Mouse (Mus musculus) heart, embryonic 12.5 days (tissue): Measurements from ENCODE around the gene Hmces. TPM values are rescaled to one million over a fixed set of nuclear protein-coding genes. Genes with fewer than 3 reads are reported as not detected.
"Not testable (repeated sequence)": the region's sequence is repeated elsewhere in the genome, so short reads cannot be mapped to it uniquely, and the experiment has no call there.

Experiments used
- ATAC-seq: fragments of 200-750 bp; cut with Nextera tagmentation; 2 replicates; pipeline ENCODE4 v1.8.0; 2017; ENCODE audit warnings: moderate TSS enrichment, moderate library complexity; ENCODE audit not compliant: insufficient number of reproducible peaks, low FRiP score
- H3K27ac ChIP-seq: fragments of 300-500 bp; sonication (generic); 2 replicates; pipeline ENCODE4 v1.5.1; 2016; ENCODE audit warnings: mild to moderate bottlenecking, moderate library complexity; ENCODE audit not compliant: poor library complexity, severe bottlenecking
- H3K27me3 ChIP-seq: fragments of 300-500 bp; sonication (generic); replicated peaks from 2 replicates; pipeline ENCODE4 v1.6.1; 2016; ENCODE audit warnings: mild to moderate bottlenecking, moderate library complexity
- H3K36me3 ChIP-seq: fragments of 300-500 bp; sonication (generic); 2 replicates; pipeline ENCODE4 v1.6.1; 2016; ENCODE audit warnings: mild to moderate bottlenecking, moderate library complexity
- H3K4me1 ChIP-seq: fragments of 300-500 bp; sonication (generic); replicated peaks from 2 replicates; pipeline ENCODE4 v1.6.1; 2016; ENCODE audit warnings: mild to moderate bottlenecking
- H3K4me2 ChIP-seq: fragments of 300-500 bp; sonication (generic); 2 replicates; pipeline ENCODE4 v1.6.1; 2016; ENCODE audit warnings: mild to moderate bottlenecking, moderate library complexity
- H3K4me3 ChIP-seq: fragments of 300-500 bp; sonication (generic); 2 replicates; pipeline ENCODE4 v1.5.1; 2016; ENCODE audit warnings: mild to moderate bottlenecking
- H3K9ac ChIP-seq: fragments of 300-500 bp; sonication (generic); 2 replicates; pipeline ENCODE4 v1.6.1; 2016; ENCODE audit warnings: mild to moderate bottlenecking, moderate library complexity
- H3K9me3 ChIP-seq: fragments of 300-500 bp; sonication (generic); replicated peaks from 2 replicates; pipeline ENCODE4 v1.6.1; 2016; ENCODE audit warnings: mild to moderate bottlenecking, moderate library complexity
- WGBS: fragments of 180-500 bp; shearing (Covaris S2); methylation state at CpG from one replicate; pipeline ENCODE4 v1.1.7; 2016; 5-methylcytosine and 5-hydroxymethylcytosine counted together
- polyA plus RNA-seq: library from polyadenylated mRNA; unstranded; fragments of >200 nt; fragmentation: Nextera tagmentation; extraction: Ambion mirVana; gene quantifications from 2 replicates; pipeline ENCODE4 v1.2.1, GENCODE M21; 2016

Hmces gene
- polyA plus RNA-seq, 1 experiment from 2014 or later = 25.4 TPM

DNA sequence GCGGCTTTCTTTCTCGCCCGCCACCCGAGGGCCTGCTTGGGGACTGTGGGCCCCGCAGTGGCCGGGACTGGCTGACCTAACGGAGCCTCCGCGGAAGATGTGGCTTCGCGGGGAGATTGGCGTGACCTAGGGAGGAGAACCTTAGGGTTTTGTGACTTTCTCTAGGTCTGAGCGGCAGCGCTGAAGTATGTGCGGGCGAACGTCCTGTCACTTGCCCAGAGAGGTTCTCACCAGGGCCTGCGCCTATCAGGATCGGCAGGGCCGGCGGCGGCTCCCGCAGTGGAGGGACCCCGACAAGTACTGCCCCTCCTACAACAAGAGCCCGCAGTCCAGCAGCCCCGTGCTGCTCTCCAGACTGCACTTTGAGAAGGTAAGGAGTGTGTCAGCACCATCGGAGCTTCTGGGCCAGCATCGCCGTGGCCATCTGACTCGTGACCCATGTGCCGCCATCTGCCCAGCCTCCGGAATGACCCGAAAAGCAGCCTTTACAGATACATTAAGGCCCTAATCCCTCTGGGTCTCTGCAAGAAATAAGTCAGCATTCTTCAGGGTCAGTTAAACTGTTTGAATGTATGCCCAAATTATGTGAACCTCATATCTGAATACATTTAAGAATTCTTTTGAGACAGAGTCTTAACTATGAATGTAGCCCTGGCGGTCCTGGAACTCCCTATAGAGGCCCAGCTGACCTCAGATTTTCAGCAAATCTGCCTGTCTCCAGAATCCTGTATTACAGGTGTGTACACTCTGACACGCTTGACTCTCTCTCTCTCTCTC lies 779 bp downstream of the Hmces start:
- peak overlapping the region; percentile 94 for H3K4me2 ChIP-seq
- no peaks in the 10 kb centered on the region for H3K9me3 ChIP-seq
- 4% methylated on average over 35 of the region's 35 CpGs for WGBS
- peak overlapping the region; percentile 83 for H3K9ac ChIP-seq
- H3K27me3 ChIP-seq = no peaks in the 10 kb centered on the region
- H3K4me1 ChIP-seq = peaks cover 18% of the 10 kb centered on the region
- H3K27ac ChIP-seq = peak overlapping the region; percentile 82
- H3K4me3 ChIP-seq = peak overlapping the region; percentile 72
- peaks cover 69% of the 10 kb centered on the region for H3K36me3 ChIP-seq
- ATAC-seq = peak; percentile 75

DNA sequence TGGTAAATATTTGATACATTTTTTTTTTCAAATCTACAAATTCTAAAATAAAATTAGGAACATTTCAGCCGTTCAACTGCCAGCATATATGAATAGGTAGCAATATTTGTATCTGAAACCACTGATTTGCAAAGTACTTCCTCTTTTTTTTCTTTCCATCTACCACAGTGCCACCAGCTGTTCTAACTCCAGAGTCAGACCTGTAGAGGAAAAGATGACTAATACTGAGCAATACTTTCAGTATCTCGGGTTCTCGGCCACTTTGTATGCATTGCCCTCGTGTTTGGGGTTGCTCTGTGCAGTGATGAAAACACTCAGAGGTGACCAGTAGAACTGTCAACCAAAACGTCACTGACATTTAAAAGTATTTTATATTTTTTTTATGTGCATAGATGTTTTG lies 2.2 kb downstream of the Hmces start:
- no peak overlapping the region for H3K4me3 ChIP-seq
- H3K9ac ChIP-seq = no peak overlapping the region
- WGBS = 59% methylated on average over 5 of the region's 5 CpGs
- peaks cover 62% of the 10 kb centered on the region for H3K36me3 ChIP-seq
- peaks cover 18% of the 10 kb centered on the region for H3K4me1 ChIP-seq
- no peaks in the 10 kb centered on the region for H3K27me3 ChIP-seq
- ATAC-seq = no peak
- no peaks in the 10 kb centered on the region for H3K9me3 ChIP-seq
- H3K27ac ChIP-seq = no peak overlapping the region
- H3K4me2 ChIP-seq = no peak overlapping the region

DNA sequence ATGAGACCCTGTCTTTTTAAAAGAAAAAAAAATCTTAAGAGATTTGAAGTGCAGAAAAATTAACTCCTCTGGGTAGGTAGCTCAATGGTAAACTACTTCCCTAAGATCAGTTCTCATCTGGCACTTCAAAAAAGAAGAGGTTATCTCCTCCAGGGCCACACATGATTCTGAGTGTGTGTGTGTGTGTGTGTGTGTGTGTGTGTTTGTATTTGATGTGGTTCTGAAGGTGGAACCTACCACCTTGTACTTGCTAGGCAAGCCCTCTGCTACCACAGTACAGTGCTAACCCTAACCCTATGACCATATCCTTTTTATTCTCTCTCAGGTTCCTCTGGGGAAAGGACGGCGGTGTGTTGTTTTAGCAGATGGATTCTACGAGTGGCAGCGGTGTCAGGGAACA lies 7.5 kb downstream of the Hmces start:
- H3K36me3 ChIP-seq = peaks cover 68% of the 10 kb centered on the region
- no peaks in the 10 kb centered on the region for H3K4me1 ChIP-seq
- WGBS = 92% methylated on average over 4 of the region's 4 CpGs
- H3K27me3 ChIP-seq = no peaks in the 10 kb centered on the region
- no peaks in the 10 kb centered on the region for H3K9me3 ChIP-seq
- H3K27ac ChIP-seq = no peak overlapping the region
- no peak for ATAC-seq
- no peak overlapping the region for H3K9ac ChIP-seq
- no peak overlapping the region for H3K4me2 ChIP-seq
- no peak overlapping the region for H3K4me3 ChIP-seq

DNA sequence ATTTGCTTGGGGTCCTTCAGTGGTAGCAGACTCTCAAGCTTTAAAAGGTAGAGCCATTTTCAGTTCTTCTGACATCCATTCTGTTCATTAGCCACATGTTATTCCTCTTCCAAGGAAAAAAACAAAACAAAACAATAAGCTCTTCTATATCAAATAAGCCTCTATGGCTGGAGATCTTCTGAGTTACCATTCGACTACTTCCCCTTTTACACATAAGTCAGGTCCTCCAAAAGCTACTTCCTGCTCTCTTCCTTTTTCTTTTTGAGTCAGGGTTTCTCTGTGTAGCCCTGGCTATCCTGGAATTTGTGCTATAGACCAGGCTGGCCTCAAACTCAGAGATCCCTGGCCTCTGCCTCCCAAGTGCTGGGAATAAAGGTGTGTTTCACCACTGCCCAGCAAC lies 9.9 kb downstream of the Hmces start:
- Histone ChIP-seq H3K4me1 (no peaks in the 10 kb centered on the region), H3K27me3 (no peaks in the 10 kb centered on the region), H3K27ac (no peak overlapping the region), H3K36me3 (peaks cover 59% of the 10 kb centered on the region), H3K4me3 (no peak overlapping the region), H3K9me3 (no peaks in the 10 kb centered on the region), H3K4me2 (no peak overlapping the region), H3K9ac (no peak overlapping the region)
- 70% methylated on average over 1 of the region's 1 CpGs for WGBS
- ATAC-seq = no peak

DNA sequence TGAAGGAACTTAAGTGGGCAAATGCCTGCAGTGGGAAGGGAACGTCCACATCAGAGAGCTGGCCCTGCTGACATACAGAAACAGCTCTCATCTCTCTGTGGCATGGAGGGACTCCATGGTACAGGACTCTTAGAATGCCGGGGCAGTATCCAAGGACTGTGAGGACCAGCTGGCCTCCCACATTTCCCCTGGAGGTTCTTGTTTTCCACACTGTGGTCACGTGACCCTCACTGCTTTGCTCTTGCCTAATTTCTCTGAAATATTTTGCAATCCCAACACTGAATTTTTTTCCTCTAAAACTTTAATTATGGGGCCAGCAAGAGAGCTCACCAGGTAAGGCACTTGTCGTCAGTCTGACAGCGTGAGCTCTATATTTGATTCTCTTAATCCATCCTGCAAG lies 21.3 kb downstream of the Hmces start:
- H3K27me3 ChIP-seq = no peaks in the 10 kb centered on the region
- H3K9me3 ChIP-seq = peaks cover 9% of the 10 kb centered on the region
- 85% methylated on average over 5 of the region's 5 CpGs for WGBS
- no peak for ATAC-seq
- H3K4me2 ChIP-seq = no peak overlapping the region
- H3K27ac ChIP-seq = no peak overlapping the region
- H3K4me1 ChIP-seq = peaks cover 8% of the 10 kb centered on the region; the same call in 1 of the 2 replicates
- peaks cover 60% of the 10 kb centered on the region for H3K36me3 ChIP-seq
- H3K4me3 ChIP-seq = no peak overlapping the region
- no peak overlapping the region for H3K9ac ChIP-seq

DNA sequence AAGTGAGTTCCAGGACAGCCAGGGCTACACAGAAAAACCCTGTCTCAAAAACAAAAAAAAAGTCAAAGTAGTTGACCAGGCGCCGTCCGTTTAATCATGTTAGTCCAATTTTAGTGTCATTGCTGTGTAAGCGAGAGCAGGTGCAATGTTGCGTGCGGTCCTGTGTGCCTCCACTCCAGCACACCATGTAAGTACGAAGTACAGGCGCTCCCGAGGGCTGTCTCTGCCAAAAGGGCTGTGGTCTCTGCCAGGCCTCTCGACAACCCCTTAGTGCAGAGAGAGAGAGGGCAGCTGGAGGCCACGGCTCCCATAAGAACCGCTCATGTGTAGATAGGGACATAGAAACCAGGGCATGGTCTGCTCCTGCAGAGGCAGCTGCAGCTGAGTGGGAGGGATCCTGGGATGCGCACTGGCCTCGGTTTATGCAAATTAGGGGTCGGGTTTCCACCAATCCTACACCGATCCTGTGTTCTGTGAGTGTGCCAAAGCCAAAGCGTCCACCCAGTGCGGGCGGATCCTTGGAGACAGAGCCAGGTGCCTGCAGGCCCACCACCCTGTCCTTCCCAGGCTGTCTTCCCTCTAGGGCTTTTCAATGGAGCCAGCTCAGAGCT lies 23.5 kb downstream of the Hmces start:
- Histone ChIP-seq H3K27ac (peak overlapping the region; percentile 26; the same call in 1 of the 2 replicates), H3K4me2 (peak overlapping the region; percentile 31; the same call in 1 of the 2 replicates), H3K9ac (peak overlapping the region; percentile 56; the same call in 1 of the 2 replicates), H3K9me3 (no peaks in the 10 kb centered on the region), H3K4me1 (peaks cover 8% of the 10 kb centered on the region; the same call in 1 of the 2 replicates), H3K27me3 (no peaks in the 10 kb centered on the region), H3K4me3 (no peak overlapping the region), H3K36me3 (peaks cover 40% of the 10 kb centered on the region)
- WGBS = 37% methylated on average over 19 of the region's 19 CpGs
- ATAC-seq = peak; percentile 85

DNA sequence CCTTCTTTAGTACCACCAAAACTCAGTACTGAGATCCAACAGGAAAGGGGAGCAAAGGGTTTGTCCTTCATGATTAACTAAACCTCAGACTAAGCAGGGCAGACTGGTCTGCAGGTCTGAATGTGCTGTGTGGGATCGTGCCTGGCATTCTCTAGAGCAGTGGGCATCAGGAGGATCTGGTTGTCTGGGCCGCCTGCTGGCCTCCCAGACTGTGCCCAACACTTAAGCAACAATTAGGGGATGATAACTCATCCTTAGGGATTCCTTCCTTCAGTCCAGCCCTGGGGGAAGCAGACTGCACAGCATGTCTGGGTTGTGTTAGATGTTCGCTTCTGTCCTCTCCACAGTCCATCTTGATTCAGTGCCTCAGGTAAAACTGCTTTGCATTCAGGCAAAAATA lies 25.2 kb downstream of the Hmces start:
- H3K27me3 ChIP-seq = no peaks in the 10 kb centered on the region
- H3K4me2 ChIP-seq = no peak overlapping the region
- H3K9me3 ChIP-seq = no peaks in the 10 kb centered on the region
- peaks cover 28% of the 10 kb centered on the region for H3K36me3 ChIP-seq
- no peak overlapping the region for H3K4me3 ChIP-seq
- H3K9ac ChIP-seq = no peak overlapping the region
- H3K27ac ChIP-seq = no peak overlapping the region
- no peak for ATAC-seq
- H3K4me1 ChIP-seq = peaks cover 8% of the 10 kb centered on the region; the same call in 1 of the 2 replicates
- WGBS = 82% methylated on average over 3 of the region's 3 CpGs

DNA sequence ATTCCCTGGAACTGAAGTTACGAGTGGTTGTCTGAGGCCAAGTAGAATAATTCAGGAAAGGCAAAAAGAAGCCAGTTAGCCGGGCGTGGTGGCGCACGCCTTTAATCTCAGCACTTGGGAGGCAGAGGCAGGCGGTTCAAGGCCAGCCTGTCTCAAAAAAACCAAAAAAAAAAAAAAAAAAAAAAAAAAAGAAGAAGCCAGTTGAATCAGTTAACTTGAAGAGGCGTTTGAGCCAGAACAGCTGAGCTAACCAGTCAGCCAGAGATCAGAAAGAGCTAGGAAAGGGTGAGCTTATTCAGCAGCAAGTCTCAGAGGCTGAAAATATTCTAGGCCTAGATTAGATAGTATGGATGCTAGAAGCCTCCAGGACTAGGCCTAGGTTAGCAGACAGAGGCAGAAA lies 28.4 kb downstream of the Hmces start:
- peaks cover 5% of the 10 kb centered on the region; the same call in 1 of the 2 replicates for H3K9me3 ChIP-seq
- H3K4me1 ChIP-seq = peaks cover 5% of the 10 kb centered on the region; the same call in 1 of the 2 replicates
- no peak overlapping the region for H3K4me2 ChIP-seq
- 0 out of 2 replicates have a peak, but pooled peaks cover 3% of the 10 kb centered on the region for H3K36me3 ChIP-seq
- ATAC-seq = no peak
- H3K9ac ChIP-seq = no peak overlapping the region
- 79% methylated on average over 7 of the region's 7 CpGs for WGBS
- no peak overlapping the region for H3K27ac ChIP-seq
- no peak overlapping the region for H3K4me3 ChIP-seq
- H3K27me3 ChIP-seq = no peaks in the 10 kb centered on the region

DNA sequence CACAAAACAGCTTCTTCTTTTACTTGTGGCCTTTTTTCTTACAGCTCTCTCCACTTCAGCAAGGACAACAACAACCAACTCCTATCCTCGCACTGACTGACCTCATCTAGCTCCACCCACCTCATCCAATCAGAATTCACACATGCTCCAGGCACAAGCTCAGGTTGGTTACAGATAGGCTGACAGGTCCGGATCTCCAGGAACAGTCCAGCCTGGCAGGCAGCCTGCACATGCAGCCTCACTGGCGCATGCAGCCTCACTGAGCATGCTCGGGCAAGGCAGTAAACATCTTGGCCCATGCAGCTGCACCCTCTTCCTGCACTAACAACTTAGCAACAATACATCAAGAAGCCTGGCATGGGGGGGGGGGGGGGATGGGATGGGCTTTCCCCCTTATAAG lies 48.7 kb downstream of the Hmces start:
- H3K9ac ChIP-seq, ATAC-seq, H3K36me3 ChIP-seq, H3K4me2 ChIP-seq, H3K27me3 ChIP-seq, H3K4me1 ChIP-seq, H3K4me3 ChIP-seq, H3K27ac ChIP-seq: not testable (repeated sequence)
- 57% methylated on average over 4 of the region's 4 CpGs for WGBS
- H3K9me3 ChIP-seq = peaks cover 17% of the 10 kb centered on the region

DNA sequence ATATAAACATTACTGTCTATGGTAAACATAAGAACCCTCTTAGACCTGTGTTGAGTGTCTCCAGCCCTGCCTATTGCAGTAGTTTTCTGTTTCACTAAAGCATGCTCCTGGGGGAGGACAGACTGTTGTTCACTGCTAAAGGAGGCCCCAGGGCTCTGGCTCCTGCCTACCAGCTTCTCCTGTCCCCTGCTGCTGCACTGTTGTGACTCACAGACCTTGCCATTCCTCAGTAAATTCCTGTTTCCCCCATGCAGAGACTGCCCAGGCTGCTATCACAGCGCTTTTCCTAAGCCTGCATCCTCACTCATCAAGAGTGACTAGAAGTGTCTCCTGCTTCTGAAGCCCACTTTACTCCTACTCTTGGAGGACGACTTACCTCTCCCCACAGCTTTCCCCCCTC lies 56.3 kb downstream of the Hmces start:
- H3K9me3 ChIP-seq = no peaks in the 10 kb centered on the region
- WGBS = 18% methylated on average over 2 of the region's 2 CpGs

DNA sequence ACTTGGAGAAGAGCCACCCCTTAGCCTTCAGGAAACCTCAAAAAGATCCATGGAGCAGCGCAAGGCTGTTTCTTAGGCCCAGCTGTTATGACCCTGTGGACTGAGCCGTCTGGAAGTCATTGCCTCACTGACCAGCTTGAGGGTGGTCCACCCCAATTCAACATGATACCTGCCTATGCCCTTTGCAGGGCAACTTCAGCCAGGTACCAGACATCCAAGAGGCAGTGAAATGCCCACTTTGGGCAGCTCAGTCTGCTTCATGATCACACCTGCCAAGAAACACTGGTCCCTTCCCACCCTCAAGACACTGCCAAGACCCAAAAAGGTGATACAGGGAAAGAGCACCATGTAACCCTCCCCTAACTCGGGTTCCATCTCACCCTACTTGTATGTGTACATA lies 66.0 kb downstream of the Hmces start:
- Histone ChIP-seq H3K27ac (no peak overlapping the region), H3K27me3 (no peaks in the 10 kb centered on the region), H3K9ac (no peak overlapping the region), H3K36me3 (peaks cover 12% of the 10 kb centered on the region), H3K9me3 (no peaks in the 10 kb centered on the region), H3K4me1 (peaks cover 14% of the 10 kb centered on the region), H3K4me2 (peak overlapping the region; percentile 96), H3K4me3 (no peak overlapping the region)
- whole genome bisulfite sequencing = 72% methylated on average over 3 of the region's 3 CpGs
- no peak for ATAC-seq

More for the DNA sequence above, 56.3 kb downstream of the Hmces start:
- ATAC-seq = no peak
- no peaks in the 10 kb centered on the region for H3K27me3 ChIP-seq
- H3K27ac ChIP-seq = no peak overlapping the region
- no peak overlapping the region for H3K4me2 ChIP-seq
- no peak overlapping the region for H3K9ac ChIP-seq
- no peaks in the 10 kb centered on the region for H3K36me3 ChIP-seq
- H3K4me1 ChIP-seq = no peaks in the 10 kb centered on the region
- H3K4me3 ChIP-seq = no peak overlapping the region
